Mouse (Mus musculus) thymus, adult 2 months (tissue): Measurements from ENCODE around the gene Gga1.

Experiments
- CTCF ChIP-seq: fragments of 200-500 bp; IDR thresholded peaks from 2 replicates; pipeline ENCODE4 v1.5.1; 2012; ENCODE audit warnings: mild to moderate bottlenecking, control low read depth, low read length, moderate library complexity, borderline replicate concordance; ENCODE audit not compliant: control insufficient read depth, poor library complexity, insufficient read depth; ENCODE audit errors: extremely low read depth
- POLR2A ChIP-seq: fragments of 200-500 bp; IDR thresholded peaks from 2 replicates; pipeline ENCODE4 v1.6.1; 2012; ENCODE audit warnings: mild to moderate bottlenecking, low read length, control low read depth, moderate library complexity; ENCODE audit not compliant: control insufficient read depth, poor library complexity, insufficient read depth; ENCODE audit errors: extremely low read depth

- TF ChIP-seq CTCF: no peak
- no peak for TF ChIP-seq POLR2A
These were observed 21.6 kb upstream of the Gga1 start, which contains the start of gene Lgals2 for GRCm38 (mm10) chr15:78855303-78855965.
